Mouse (Mus musculus) MEL (cell line): ENCODE results near the gene Nr3c2.

Experiments
- CTCF ChIP-seq, 3 experiments: IDR thresholded peaks in 2 of 3; conservative IDR thresholded peaks in 1 of 3; 2 replicates each; pipeline ENCODE4 v1.5.1; 2011 to 2012; ENCODE audit warnings: low read length in 3 of 3, low read depth in 2 of 3, mild to moderate bottlenecking in 2 of 3, improper control_type of control experiment in 1 of 3, inconsistent platforms in 1 of 3, mixed read lengths in 1 of 3, moderate library complexity in 1 of 3; ENCODE audit not compliant: control insufficient read depth in 1 of 3, insufficient read depth in 1 of 3, poor library complexity in 1 of 3, severe bottlenecking in 1 of 3
- EP300 ChIP-seq, 2 experiments: IDR thresholded peaks; 2 replicates each; pipeline ENCODE4 v1.6.1; 2011; ENCODE audit warnings: improper control_type of control experiment in 2 of 2, low read length in 2 of 2, low read depth in 1 of 2, mild to moderate bottlenecking in 1 of 2
- HCFC1 ChIP-seq: IDR thresholded peaks from 2 replicates; pipeline ENCODE4 v1.6.1; 2012; ENCODE audit warnings: low read depth, mild to moderate bottlenecking, inconsistent platforms, low read length, improper control_type of control experiment, moderate library complexity
- KAT2A ChIP-seq: conservative IDR thresholded peaks from 2 replicates; pipeline ENCODE4 v1.6.1; 2012; ENCODE audit warnings: low read depth, low read length, improper control_type of control experiment, inconsistent platforms
- MEF2A ChIP-seq: IDR thresholded peaks from 2 replicates; pipeline ENCODE4 v1.6.1; 2014; ENCODE audit warnings: low read depth, mild to moderate bottlenecking, inconsistent platforms, low read length, improper control_type of control experiment; ENCODE audit not compliant: poor library complexity, insufficient replicate concordance, severe bottlenecking; ENCODE audit errors: extremely low read depth
- MXI1 ChIP-seq: IDR thresholded peaks from 2 replicates; pipeline ENCODE4 v1.6.1; 2011; ENCODE audit warnings: mild to moderate bottlenecking, low read depth, low read length, improper control_type of control experiment
- POLR2A ChIP-seq, 2 experiments: IDR thresholded peaks; 2 replicates each; pipeline ENCODE4 v1.6.1; 2011 to 2012; ENCODE audit warnings: low read length in 2 of 2, mild to moderate bottlenecking in 2 of 2, control low read depth in 1 of 2, improper control_type of control experiment in 1 of 2, low read depth in 1 of 2, moderate library complexity in 1 of 2; ENCODE audit not compliant: control insufficient read depth in 1 of 2, insufficient read depth in 1 of 2, poor library complexity in 1 of 2
- POLR2AphosphoS2 ChIP-seq: IDR thresholded peaks from 2 replicates; pipeline ENCODE4 v1.6.1; 2011; ENCODE audit warnings: low read length, improper control_type of control experiment
- POLR2AphosphoS5 ChIP-seq: IDR thresholded peaks from 2 replicates; pipeline ENCODE4 v1.6.1; 2012; ENCODE audit warnings: low read depth, borderline replicate concordance, mild to moderate bottlenecking, inconsistent platforms, low read length, moderate library complexity, mixed read lengths
- SIN3A ChIP-seq: IDR thresholded peaks from 2 replicates; pipeline ENCODE4 v1.6.1; 2012; ENCODE audit warnings: low read length, improper control_type of control experiment, inconsistent platforms
- TCF12 ChIP-seq: IDR thresholded peaks from 2 replicates; pipeline ENCODE4 v1.6.1; 2014; ENCODE audit warnings: low read depth, mild to moderate bottlenecking, inconsistent platforms, low read length, improper control_type of control experiment, moderate library complexity
- USF1 ChIP-seq: IDR thresholded peaks from 2 replicates; pipeline ENCODE4 v1.6.1; 2014; ENCODE audit warnings: low read depth, mild to moderate bottlenecking, inconsistent platforms, low read length, improper control_type of control experiment, moderate library complexity

GRCm38 (mm10) chr8:77173736-77174135 is 274.5 kb downstream of the Nr3c2 start:
- TF ChIP-seq USF1, result no peak
- TF ChIP-seq TCF12, result no peak
- no peak for TF ChIP-seq CTCF (IDR thresholded peaks at IDR 0.05 in 2 of 3, conservative IDR thresholded peaks at IDR 0.05 in 1 of 3; ENCODE audit: control insufficient read depth in 1 of 3, insufficient read depth in 1 of 3, low read depth in 2 of 3, low read length in 3 of 3, poor library complexity in 1 of 3, severe bottlenecking in 1 of 3)
- TF ChIP-seq POLR2A (IDR thresholded peaks at IDR 0.05; ENCODE audit: control insufficient read depth in 1 of 2, insufficient read depth in 1 of 2, low read depth in 1 of 2, low read length in 2 of 2, poor library complexity in 1 of 2), result no peak
- TF ChIP-seq MXI1, result no peak
- TF ChIP-seq EP300 (IDR thresholded peaks at IDR 0.05; ENCODE audit: low read depth in 1 of 2, low read length in 2 of 2), result no peak
- TF ChIP-seq KAT2A, result no peak
- TF ChIP-seq POLR2AphosphoS5, result no peak
- no peak for TF ChIP-seq POLR2AphosphoS2
- no peak for TF ChIP-seq SIN3A
- no peak for TF ChIP-seq HCFC1
- no peak for TF ChIP-seq MEF2A
